9 mouse cellular contexts compared by ENCODE assay signal in the genomic region with DNA sequence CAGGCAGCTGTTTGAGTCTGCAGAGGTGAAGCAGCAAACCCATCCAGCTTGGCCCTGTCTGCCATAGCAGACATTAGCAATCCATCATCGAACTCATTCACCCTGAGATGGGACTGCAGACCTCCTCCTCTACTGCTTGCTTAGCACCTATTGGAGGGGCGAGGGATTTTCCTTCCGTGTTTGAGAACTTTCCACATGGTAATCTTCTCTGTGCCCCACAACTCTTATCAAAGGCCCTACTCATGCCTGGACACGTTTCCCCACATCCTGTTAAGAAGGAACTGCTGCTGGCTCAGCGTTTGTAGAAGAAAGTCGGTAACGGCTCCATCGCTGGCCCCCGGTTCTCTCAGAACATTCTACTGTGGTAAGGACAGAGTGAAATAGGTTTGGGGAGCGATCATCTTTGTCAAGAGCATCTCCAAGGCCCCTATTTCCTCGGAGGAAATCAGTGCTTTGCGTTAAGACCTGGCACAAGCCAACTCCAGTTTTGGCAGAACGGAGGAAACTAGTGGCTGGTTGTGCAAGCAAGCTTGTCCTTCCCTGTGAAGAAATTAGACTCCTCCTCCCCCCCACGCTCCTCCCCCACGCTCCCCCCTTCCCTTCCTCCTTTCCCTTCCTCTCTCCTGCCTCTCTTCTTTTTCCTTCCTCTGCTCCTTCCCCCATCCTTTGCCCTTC. TPM values are rescaled to one million over a fixed set of nuclear protein-coding genes. Genes with fewer than 3 reads are reported as not detected.
DNase-seq lines count a peak whose midpoint lies in the region; ATAC-seq and TF ChIP-seq lines count a peak whose summit lies in the region.
"Had no signal": no experiment of that assay in that cellular context is flagged by ENCODE, and none has a peak within 500 bp of the region (broad histone marks: within the 10 kb centered on the region; RNA-seq: fewer than 3 reads in every experiment).

No protein-coding gene starts in this region.

- in situ Hi-C loops in ES-E14 (cut with MboI; ENCODE audit: low sequenced_read_pairs in 2 of 2, unreplicated experiment in 2 of 2): no loop called here

- H3K4me2 ChIP-seq in intestine, embryonic 14.5 days (ENCODE audit: low read length): peak overlapping the region; percentile 26
- peak overlapping the region; percentile 42 for H3K4me2 ChIP-seq in lung, postnatal 0 days (replicated peaks; ENCODE audit: low read depth, low read length)
- peak overlapping the region; percentile 51 for H3K4me2 ChIP-seq in stomach, embryonic 15.5 days

- H3K4me3 ChIP-seq in ES-E14 (ENCODE audit: insufficient read depth in 1 of 2, low read depth in 1 of 2, low read length in 2 of 2, poor library complexity in 1 of 2, severe bottlenecking in 1 of 2): peak overlapping the region; percentile 36 to 49
- H3K4me3 ChIP-seq in intestine, embryonic 14.5 days (ENCODE audit: low read depth, low read length): no peak overlapping the region
- H3K4me3 ChIP-seq in lung, postnatal 0 days (ENCODE audit: low read depth, low read length): no peak overlapping the region; the same call in 1 of the 2 replicates
- H3K4me3 ChIP-seq in stomach, embryonic 15.5 days (replicated peaks): peak overlapping the region; percentile 12; the same call in 1 of the 2 replicates

- no peaks in the 10 kb centered on the region for H3K9me3 ChIP-seq in ES-E14 (ENCODE audit: control insufficient read depth, insufficient read depth, low read depth, low read length)
- H3K9me3 ChIP-seq in intestine, embryonic 14.5 days (ENCODE audit: control insufficient read depth, low read length): no peaks in the 10 kb centered on the region
- H3K9me3 ChIP-seq in lung, postnatal 0 days (ENCODE audit: low read length): no peaks in the 10 kb centered on the region
- no peaks in the 10 kb centered on the region for H3K9me3 ChIP-seq in stomach, embryonic 15.5 days

- no peaks in the 10 kb centered on the region for H3K36me3 ChIP-seq in ES-E14 (ENCODE audit: control insufficient read depth, insufficient read depth, low read length, poor library complexity, severe bottlenecking)
- H3K36me3 ChIP-seq in intestine, embryonic 14.5 days (ENCODE audit: control insufficient read depth, insufficient read depth, low read length): no peaks in the 10 kb centered on the region
- H3K36me3 ChIP-seq in lung, postnatal 0 days (ENCODE audit: insufficient read depth, low read length): no peaks in the 10 kb centered on the region
- H3K36me3 ChIP-seq in stomach, embryonic 15.5 days: no peaks in the 10 kb centered on the region

- H3K9ac ChIP-seq in ES-E14 (ENCODE audit: insufficient read depth, low read depth, low read length, poor library complexity, severe bottlenecking): peak overlapping the region; percentile 35; the same call in 1 of the 2 replicates
- H3K9ac ChIP-seq in intestine, embryonic 14.5 days (ENCODE audit: low read length): no peak overlapping the region
- H3K9ac ChIP-seq in lung, postnatal 0 days (replicated peaks; ENCODE audit: low read depth): peak overlapping the region; percentile 3; the same call in 1 of the 2 replicates
- no peak overlapping the region for H3K9ac ChIP-seq in stomach, embryonic 15.5 days

- ATAC-seq in intestine, embryonic 14.5 days (replicated peaks; ENCODE audit: low FRiP score, low TSS enrichment, low read depth): 0 out of 2 replicates have a peak, but pooled peaks have one; percentile 44
- ATAC-seq in lung, postnatal 0 days: peak; percentile 56
- ATAC-seq in stomach, embryonic 15.5 days (ENCODE audit: insufficient read depth, low FRiP score, low read depth): peak; percentile 36; the same call in 1 of the 2 replicates
- ATAC-seq: Patski had no signal

- no peak for TF ChIP-seq EP300 in lung, postnatal 0 days (IDR thresholded peaks at IDR 0.05)

- no peak; the same call in none of the 2 replicates for TF ChIP-seq CTCF in lung, postnatal 0 days (IDR thresholded peaks at IDR 0.05)

- H3K27ac ChIP-seq in ES-E14 (ENCODE audit: insufficient read depth, low read depth, low read length, poor library complexity, severe bottlenecking): peak overlapping the region; percentile 38; the same call in 1 of the 2 replicates
- peak overlapping the region; percentile 81 for H3K27ac ChIP-seq in intestine, embryonic 14.5 days (ENCODE audit: low read depth)
- H3K27ac ChIP-seq in lung, postnatal 0 days (ENCODE audit: low read length): peak overlapping the region; percentile 94
- peak overlapping the region; percentile 90 for H3K27ac ChIP-seq in stomach, embryonic 15.5 days

- DNase-seq in adrenal gland, postnatal 14 days: peak; percentile 68
- DNase-seq in adrenal gland, adult 18-20 months (ENCODE audit: low spot score in 2 of 2): no peak
- DNase-seq in ES-E14 (ENCODE audit: low read depth, low spot score): peak; percentile 60
- DNase-seq in gastrocnemius, postnatal 10 days: peak; percentile 49
- DNase-seq in intestine, embryonic 14.5 days (ENCODE audit: low spot score): no peak
- peak; percentile 90 for DNase-seq in lung, postnatal 0 days (ENCODE audit: low spot score)
- DNase-seq in cerebellum, adult 8-10 months: no peak

- WGBS in intestine, embryonic 14.5 days: 46% methylated on average over 15 of the region's 15 CpGs
- whole genome bisulfite sequencing in lung, postnatal 0 days: 20% methylated on average over 14 of the region's 15 CpGs
- 32% methylated on average over 15 of the region's 15 CpGs for WGBS in stomach, embryonic 15.5 days

- H3K4me1 ChIP-seq in ES-E14 (ENCODE audit: control insufficient read depth in 2 of 2, insufficient read depth in 2 of 2, low read length in 2 of 2, poor library complexity in 1 of 2): peaks cover 2 to 8% of the 10 kb centered on the region in 2 experiments
- peaks cover 6% of the 10 kb centered on the region; the same call in 1 of the 2 replicates for H3K4me1 ChIP-seq in intestine, embryonic 14.5 days (replicated peaks; ENCODE audit: control insufficient read depth, insufficient read depth, low read length)
- H3K4me1 ChIP-seq in lung, postnatal 0 days (ENCODE audit: insufficient read depth, low read depth, low read length): peaks cover 4% of the 10 kb centered on the region; the same call in 1 of the 2 replicates
- H3K4me1 ChIP-seq in stomach, embryonic 15.5 days: peaks cover 12% of the 10 kb centered on the region

- no peaks in the 10 kb centered on the region for H3K27me3 ChIP-seq in intestine, embryonic 14.5 days (replicated peaks; ENCODE audit: control insufficient read depth, insufficient read depth, low read length)
- no peaks in the 10 kb centered on the region for H3K27me3 ChIP-seq in lung, postnatal 0 days (replicated peaks; ENCODE audit: insufficient read depth, low read length)
- no peaks in the 10 kb centered on the region for H3K27me3 ChIP-seq in stomach, embryonic 15.5 days (replicated peaks)
- H3K27me3 ChIP-seq: Patski had no signal

TF ChIP-seq in ES-E14, 5 proteins besides CTCF, POLR2A, EP300 and RAD21:
- TF ChIP-seq MAFK (IDR thresholded peaks at IDR 0.05; ENCODE audit: insufficient read depth, low read depth, low read length): no peak
- no peak for TF ChIP-seq CHD2 (IDR thresholded peaks at IDR 0.05; ENCODE audit: low read depth, low read length)
- TF ChIP-seq ZC3H11A (IDR thresholded peaks at IDR 0.05; ENCODE audit: borderline replicate concordance, low read depth, low read length): no peak
- TF ChIP-seq ZNF384 (IDR thresholded peaks at IDR 0.05; ENCODE audit: low read depth, low read length): no peak
- no peak for TF ChIP-seq HCFC1 (IDR thresholded peaks at IDR 0.05; ENCODE audit: borderline replicate concordance, insufficient read depth, low read length)

RNA-seq across cellular contexts. Expression of a gene that starts 4.9 kb away (rescaled TPM):
- total RNA-seq in adrenal gland, postnatal 14 days (2021): not detected in 2 replicates
- under 1 TPM in 1 of 2 experiments, not detected in 1; 0.13 TPM for total RNA-seq in adrenal gland, adult 18-20 months (2021)
- 1.7 and 2.2 TPM in 2 replicates for total RNA-seq in ES-E14 (2012; rRNA removed)
- not detected for total RNA-seq in gastrocnemius, postnatal 10 days (2021)
- polyA plus RNA-seq in intestine, embryonic 14.5 days (2014; fragmentation: Nextera tagmentation; extraction: Ambion mirVana): 0.32 TPM in 1 of 2 replicates, not detected in the other
- 0.18 TPM in 1 of 2 replicates, not detected in the other for polyA plus RNA-seq in lung, postnatal 0 days (2015; fragmentation: Nextera tagmentation; extraction: Ambion mirVana)
- 0.17 TPM in 1 of 2 replicates, not detected in the other for polyA plus RNA-seq in stomach, embryonic 15.5 days (2015; fragmentation: Nextera tagmentation; extraction: Ambion mirVana)
- polyA plus RNA-seq: Patski had no signal

RNA-seq across cellular contexts. Expression of a gene that starts 12.6 kb away (rescaled TPM):
- total RNA-seq in adrenal gland, postnatal 14 days (2021): 155 and 191 TPM in 2 replicates
- 100 to 1,000 TPM; 142 to 147 TPM for total RNA-seq in adrenal gland, adult 18-20 months (2021)
- total RNA-seq in ES-E14 (2012; rRNA removed): 245 and 265 TPM in 2 replicates
- total RNA-seq in gastrocnemius, postnatal 10 days (2021): 100 to 1,000 TPM; 144 to 156 TPM
- 259 and 270 TPM in 2 replicates for polyA plus RNA-seq in intestine, embryonic 14.5 days (2014; fragmentation: Nextera tagmentation; extraction: Ambion mirVana)
- polyA plus RNA-seq in lung, postnatal 0 days (2015; fragmentation: Nextera tagmentation; extraction: Ambion mirVana): 137 and 150 TPM in 2 replicates
- polyA plus RNA-seq in stomach, embryonic 15.5 days (2015; fragmentation: Nextera tagmentation; extraction: Ambion mirVana): 224 and 229 TPM in 2 replicates

RNA-seq across cellular contexts. Expression of a gene that starts 44.8 kb away (rescaled TPM):
- total RNA-seq in adrenal gland, postnatal 14 days (2021): not detected in 2 replicates
- not detected for total RNA-seq in adrenal gland, adult 18-20 months (2021)
- 0.89 TPM in 1 of 2 replicates, not detected in the other for total RNA-seq in ES-E14 (2012; rRNA removed)
- 100 to 1,000 TPM; 526 to 721 TPM for total RNA-seq in gastrocnemius, postnatal 10 days (2021)
- polyA plus RNA-seq in intestine, embryonic 14.5 days (2014; fragmentation: Nextera tagmentation; extraction: Ambion mirVana): not detected in 2 replicates
- 2.8 and 3.5 TPM in 2 replicates for polyA plus RNA-seq in lung, postnatal 0 days (2015; fragmentation: Nextera tagmentation; extraction: Ambion mirVana)
- 4.6 and 12.9 TPM in 2 replicates for polyA plus RNA-seq in stomach, embryonic 15.5 days (2015; fragmentation: Nextera tagmentation; extraction: Ambion mirVana)
- polyA plus RNA-seq: Patski had no signal

Comparison
In these comparisons a context has a peak if more than half of its experiments do, and no peak if none do; other contexts are left out.
1. DNase-seq: peak in adrenal gland, postnatal 14 days (single experiment), ES-E14 (single experiment), gastrocnemius, postnatal 10 days (single experiment) and lung, postnatal 0 days (single experiment); none in adrenal gland, adult 18-20 months (0 of 2), intestine, embryonic 14.5 days (single experiment) and cerebellum, adult 8-10 months (single experiment).
2. H3K27ac ChIP-seq: peak in every context shown above with its lines; median percentile 94 in lung, postnatal 0 days; 90 in stomach, embryonic 15.5 days; 81 in intestine, embryonic 14.5 days; 38 in ES-E14.
3. H3K4me3 ChIP-seq: peak in ES-E14 (2 of 2) and stomach, embryonic 15.5 days (single experiment); none in intestine, embryonic 14.5 days (single experiment) and lung, postnatal 0 days (single experiment).
4. H3K9ac ChIP-seq: peak in ES-E14 (single experiment) and lung, postnatal 0 days (single experiment); none in intestine, embryonic 14.5 days (single experiment) and stomach, embryonic 15.5 days (single experiment).
5. RNA of a gene that starts 44.8 kb away (total RNA-seq): 526 to 721 TPM in gastrocnemius, postnatal 10 days; 0.89 TPM in ES-E14, not detected in adrenal gland, postnatal 14 days and not detected in adrenal gland, adult 18-20 months; every median in the first group is over 100 times any median in the second.
6. Peak in every context shown above with its lines, with median percentiles within 50 percentile points of each other: ATAC-seq and H3K4me2 ChIP-seq.